Comparison of ENCODE assay signal across 11 mouse cellular contexts in the genomic region with DNA sequence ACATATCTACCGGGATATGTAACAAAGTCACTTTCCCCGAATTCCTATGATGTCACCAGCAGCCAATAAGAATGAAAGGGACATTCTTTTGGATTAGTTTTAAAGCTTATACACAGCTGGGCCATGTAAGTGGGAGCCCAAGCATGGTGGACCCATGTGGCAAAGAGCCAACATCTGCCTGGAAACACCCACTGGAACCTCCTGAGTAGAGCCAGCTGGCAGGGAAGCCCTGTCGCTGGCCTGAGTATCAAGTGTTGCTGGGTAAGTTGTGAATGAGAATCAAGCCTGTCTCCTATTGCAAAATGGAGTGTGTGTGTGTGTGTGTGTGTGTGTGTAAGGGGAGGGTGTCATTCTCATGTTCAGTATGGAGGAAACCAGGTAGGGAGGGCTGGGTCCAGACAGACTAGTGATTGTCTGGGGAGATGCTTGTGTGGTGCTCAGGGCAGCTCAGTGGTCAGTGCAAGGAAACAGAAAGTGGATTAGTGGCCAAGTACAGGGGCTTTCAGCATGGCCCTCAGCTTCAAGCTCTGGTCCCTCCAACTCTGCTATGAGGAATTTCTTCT. TPM values are rescaled to one million over a fixed set of nuclear protein-coding genes. Genes with fewer than 3 reads are reported as not detected.
DNase-seq lines count a peak whose midpoint lies in the region; ATAC-seq and TF ChIP-seq lines count a peak whose summit lies in the region.
"Had no signal": no experiment of that assay in that cellular context is flagged by ENCODE, and none has a peak within 500 bp of the region (broad histone marks: within the 10 kb centered on the region; RNA-seq: fewer than 3 reads in every experiment).

No protein-coding gene starts in this region.

- no peaks in the 10 kb centered on the region for H3K27me3 ChIP-seq in intestine, embryonic 14.5 days (replicated peaks; ENCODE audit: control insufficient read depth, insufficient read depth, low read length)
- no peaks in the 10 kb centered on the region for H3K27me3 ChIP-seq in intestine, postnatal 0 days (replicated peaks; ENCODE audit: control insufficient read depth, insufficient read depth, low read length)
- H3K27me3 ChIP-seq in stomach, postnatal 0 days (ENCODE audit: control insufficient read depth, insufficient read depth, low read length): no peaks in the 10 kb centered on the region
- H3K27me3 ChIP-seq in neural tube, embryonic 15.5 days (replicated peaks): no peaks in the 10 kb centered on the region
- H3K27me3 ChIP-seq: embryonic facial prominence, embryonic 13.5 days; neural tube, embryonic 12.5 days had no signal

- ATAC-seq in intestine, embryonic 14.5 days (replicated peaks; ENCODE audit: low FRiP score, low TSS enrichment, low read depth): peak; percentile 64; the same call in 1 of the 2 replicates
- no peak for ATAC-seq in intestine, postnatal 0 days
- ATAC-seq in stomach, postnatal 0 days (ENCODE audit: low FRiP score, low TSS enrichment): peak; percentile 60; the same call in 1 of the 2 replicates
- ATAC-seq in neural tube, embryonic 15.5 days (ENCODE audit: low FRiP score): no peak

- TF ChIP-seq EP300 in stomach, postnatal 0 days (optimal IDR thresholded peaks at IDR 0.05): no peak

- no peaks in the 10 kb centered on the region for H3K9me3 ChIP-seq in intestine, embryonic 14.5 days (ENCODE audit: control insufficient read depth, low read length)
- no peaks in the 10 kb centered on the region for H3K9me3 ChIP-seq in intestine, postnatal 0 days (ENCODE audit: control insufficient read depth)
- H3K9me3 ChIP-seq in stomach, postnatal 0 days (ENCODE audit: control insufficient read depth, low read length): no peaks in the 10 kb centered on the region
- H3K9me3 ChIP-seq in neural tube, embryonic 15.5 days (replicated peaks): no peaks in the 10 kb centered on the region
- H3K9me3 ChIP-seq: embryonic facial prominence, embryonic 13.5 days; heart, embryonic 13.5 days; neural tube, embryonic 12.5 days had no signal

- H3K9ac ChIP-seq in intestine, embryonic 14.5 days (ENCODE audit: low read length): no peak overlapping the region
- no peak overlapping the region for H3K9ac ChIP-seq in intestine, postnatal 0 days (ENCODE audit: low read depth, low read length)
- H3K9ac ChIP-seq in stomach, postnatal 0 days (ENCODE audit: low read length): no peak overlapping the region
- H3K9ac ChIP-seq in neural tube, embryonic 15.5 days (replicated peaks): no peak overlapping the region
- H3K9ac ChIP-seq: embryonic facial prominence, embryonic 13.5 days; heart, embryonic 13.5 days; neural tube, embryonic 12.5 days had no signal

- H3K4me3 ChIP-seq in intestine, embryonic 14.5 days (ENCODE audit: low read depth, low read length): no peak overlapping the region
- H3K4me3 ChIP-seq in intestine, postnatal 0 days (ENCODE audit: low read depth, low read length): no peak overlapping the region
- H3K4me3 ChIP-seq in stomach, postnatal 0 days (ENCODE audit: low read depth, low read length): no peak overlapping the region
- H3K4me3 ChIP-seq in neural tube, embryonic 15.5 days (replicated peaks): no peak overlapping the region
- H3K4me3 ChIP-seq: embryonic facial prominence, embryonic 13.5 days; heart, embryonic 13.5 days; neural tube, embryonic 12.5 days had no signal

- DNase-seq in embryo, embryonic 11 days: peak; percentile 17
- no peak for DNase-seq in embryo, embryonic 10 days (ENCODE audit: low spot score)
- peak; percentile 62 for DNase-seq in intestine, embryonic 14.5 days (ENCODE audit: low spot score)
- peak; percentile 17 for DNase-seq in right cerebral cortex, postnatal 4 days
- DNase-seq in right cerebral cortex, adult 2 months (ENCODE audit: low spot score in 2 of 2): no peak
- no peak for DNase-seq in stomach, postnatal 0 days (ENCODE audit: low spot score)

- H3K36me3 ChIP-seq in intestine, embryonic 14.5 days (ENCODE audit: control insufficient read depth, insufficient read depth, low read length): no peaks in the 10 kb centered on the region
- no peaks in the 10 kb centered on the region for H3K36me3 ChIP-seq in intestine, postnatal 0 days (ENCODE audit: control insufficient read depth, insufficient read depth)
- H3K36me3 ChIP-seq in stomach, postnatal 0 days (ENCODE audit: control insufficient read depth, insufficient read depth, low read length): no peaks in the 10 kb centered on the region
- no peaks in the 10 kb centered on the region for H3K36me3 ChIP-seq in neural tube, embryonic 15.5 days
- H3K36me3 ChIP-seq: embryonic facial prominence, embryonic 13.5 days; heart, embryonic 13.5 days; neural tube, embryonic 12.5 days had no signal

- no peak overlapping the region for H3K4me2 ChIP-seq in intestine, embryonic 14.5 days (ENCODE audit: low read length)
- H3K4me2 ChIP-seq in intestine, postnatal 0 days (replicated peaks; ENCODE audit: low read depth): no peak overlapping the region
- H3K4me2 ChIP-seq in stomach, postnatal 0 days (replicated peaks; ENCODE audit: low read depth): no peak overlapping the region
- H3K4me2 ChIP-seq in neural tube, embryonic 15.5 days: no peak overlapping the region
- H3K4me2 ChIP-seq: embryonic facial prominence, embryonic 13.5 days; heart, embryonic 13.5 days; neural tube, embryonic 12.5 days had no signal

- no peak for TF ChIP-seq CTCF in intestine, postnatal 0 days (IDR thresholded peaks at IDR 0.05; ENCODE audit: low read depth)
- TF ChIP-seq CTCF in stomach, postnatal 0 days (IDR thresholded peaks at IDR 0.05; ENCODE audit: low read depth): no peak

- WGBS in intestine, embryonic 14.5 days: 43% methylated on average over 3 of the region's 3 CpGs
- 59% methylated on average over 3 of the region's 3 CpGs for WGBS in intestine, postnatal 0 days
- WGBS in stomach, postnatal 0 days: 28% methylated on average over 3 of the region's 3 CpGs
- WGBS in neural tube, embryonic 15.5 days: 57% methylated on average over 3 of the region's 3 CpGs

- H3K27ac ChIP-seq in intestine, embryonic 14.5 days (ENCODE audit: low read depth): no peak overlapping the region
- H3K27ac ChIP-seq in intestine, postnatal 0 days (ENCODE audit: low read depth, low read length): no peak overlapping the region
- no peak overlapping the region for H3K27ac ChIP-seq in stomach, postnatal 0 days (replicated peaks)
- no peak overlapping the region for H3K27ac ChIP-seq in neural tube, embryonic 15.5 days (replicated peaks)
- H3K27ac ChIP-seq: embryonic facial prominence, embryonic 13.5 days; heart, embryonic 13.5 days; neural tube, embryonic 12.5 days had no signal

- H3K4me1 ChIP-seq in intestine, embryonic 14.5 days (replicated peaks; ENCODE audit: control insufficient read depth, insufficient read depth, low read length): peaks cover 16% of the 10 kb centered on the region
- H3K4me1 ChIP-seq in intestine, postnatal 0 days (replicated peaks; ENCODE audit: control insufficient read depth, insufficient read depth, low read length): no peaks in the 10 kb centered on the region
- no peaks in the 10 kb centered on the region for H3K4me1 ChIP-seq in stomach, postnatal 0 days (replicated peaks; ENCODE audit: control insufficient read depth, insufficient read depth)
- H3K4me1 ChIP-seq in neural tube, embryonic 15.5 days: peaks cover 9% of the 10 kb centered on the region
- H3K4me1 ChIP-seq: heart, embryonic 13.5 days; neural tube, embryonic 12.5 days had no signal

RNA-seq across cellular contexts. Expression of a gene that starts 59.5 kb away (rescaled TPM):
- polyA plus RNA-seq in intestine, embryonic 14.5 days (2014; fragmentation: Nextera tagmentation; extraction: Ambion mirVana): not detected in 2 replicates
- not detected in 2 replicates for polyA plus RNA-seq in intestine, postnatal 0 days (2015; fragmentation: Nextera tagmentation; extraction: Ambion mirVana)
- not detected in 2 replicates for polyA plus RNA-seq in stomach, postnatal 0 days (2015; fragmentation: Nextera tagmentation; extraction: Ambion mirVana)
- not detected in 2 replicates for polyA plus RNA-seq in neural tube, embryonic 15.5 days (2015; fragmentation: Nextera tagmentation; extraction: Ambion mirVana)
- polyA plus RNA-seq: embryonic facial prominence, embryonic 13.5 days; heart, embryonic 13.5 days; neural tube, embryonic 12.5 days had no signal

Comparison
In these comparisons a context has a peak if more than half of its experiments do, and no peak if none do; other contexts are left out.
1. DNase-seq: peak in embryo, embryonic 11 days (single experiment), intestine, embryonic 14.5 days (single experiment) and right cerebral cortex, postnatal 4 days (single experiment); none in embryo, embryonic 10 days (single experiment), right cerebral cortex, adult 2 months (0 of 2) and stomach, postnatal 0 days (single experiment).
2. ATAC-seq: peak in intestine, embryonic 14.5 days (single experiment) and stomach, postnatal 0 days (single experiment); none in intestine, postnatal 0 days (single experiment) and neural tube, embryonic 15.5 days (single experiment).